Mouse (Mus musculus): ENCODE measurements around the gene Atrnl1. TPM values are rescaled to one million over a fixed set of nuclear protein-coding genes. Genes with fewer than 3 reads are reported as not detected.

Atrnl1 gene
- polyA plus RNA-seq, 1 experiment from 2014 or later = 11.0 TPM

Small RNAs within 50 kb of the gene (microRNA-seq; reads per million reads assigned to microRNA genes)
- 1.3 reads per million for gene Mir5623

Other genes starting within 250 kb of the Atrnl1 start
- gene Trub1, start 158.1 kb upstream of the Atrnl1 start, polyA plus RNA-seq (2016; fragmentation: Nextera tagmentation; extraction: Ambion mirVana) = 17.2 and 17.7 TPM in 2 replicates